Mouse (Mus musculus): Measurements from ENCODE around the gene Ssu2. TPM values are rescaled to one million over a fixed set of nuclear protein-coding genes. Genes with fewer than 3 reads are reported as not detected.
A peak's percentile ranks its signal among the peaks of the same experiment; 100 is the strongest.

Gene Ssu2
- polyA plus RNA-seq, 1 experiment from 2014 or later, result not detected

GRCm38 (mm10) chr6:112388385-112388784 lies 562 bp upstream of the Ssu2 start:
- no peak overlapping the region for H3K9ac ChIP-seq (replicated peaks; ENCODE audit: low read depth, low read length)
- H3K36me3 ChIP-seq (ENCODE audit: control insufficient read depth, insufficient read depth), result no peaks in the 10 kb centered on the region
- 85% methylated on average over 3 of the region's 3 CpGs for WGBS
- H3K4me2 ChIP-seq (ENCODE audit: low read length), result no peak overlapping the region
- no peak overlapping the region for H3K27ac ChIP-seq (ENCODE audit: low read length)
- no peaks in the 10 kb centered on the region for H3K9me3 ChIP-seq (ENCODE audit: control insufficient read depth, low read length)
- H3K27me3 ChIP-seq (replicated peaks; ENCODE audit: control insufficient read depth, insufficient read depth, low read length), result no peaks in the 10 kb centered on the region
- ATAC-seq, result no peak
- no peak overlapping the region for H3K4me3 ChIP-seq (replicated peaks; ENCODE audit: low read length)
- H3K4me1 ChIP-seq (replicated peaks; ENCODE audit: control insufficient read depth, insufficient read depth, low read length), result no peaks in the 10 kb centered on the region

DNA sequence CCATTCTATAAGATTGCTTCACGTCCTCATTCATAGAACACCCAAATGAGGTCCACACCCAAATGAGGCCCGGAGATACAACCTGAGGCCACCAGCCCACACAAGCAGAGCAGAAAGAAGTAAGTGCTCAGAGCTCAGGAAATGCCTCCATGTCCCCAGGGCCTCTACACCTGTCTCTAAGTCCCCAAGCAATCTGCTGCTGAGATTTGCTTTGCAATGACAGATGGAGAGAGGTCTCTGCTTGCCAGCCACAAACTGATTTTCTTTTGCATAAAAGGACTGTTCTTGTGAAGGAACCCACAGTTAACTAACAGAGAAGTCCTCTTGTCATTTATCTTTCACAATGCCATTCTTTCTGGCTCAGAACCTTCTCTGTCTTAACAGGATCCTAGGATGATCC lies 1.6 kb downstream of the Ssu2 start:
- no peak overlapping the region for H3K9ac ChIP-seq (replicated peaks; ENCODE audit: low read depth, low read length)
- H3K4me3 ChIP-seq (replicated peaks; ENCODE audit: low read length), result no peak overlapping the region
- no peak overlapping the region for H3K4me2 ChIP-seq (ENCODE audit: low read length)
- H3K27me3 ChIP-seq (replicated peaks; ENCODE audit: control insufficient read depth, insufficient read depth, low read length), result no peaks in the 10 kb centered on the region
- H3K36me3 ChIP-seq (ENCODE audit: control insufficient read depth, insufficient read depth), result no peaks in the 10 kb centered on the region
- WGBS, result 83% methylated on average over 2 of the region's 2 CpGs
- ATAC-seq, result no peak
- no peak overlapping the region for H3K27ac ChIP-seq (ENCODE audit: low read length)
- H3K4me1 ChIP-seq (replicated peaks; ENCODE audit: control insufficient read depth, insufficient read depth, low read length), result peaks cover 3% of the 10 kb centered on the region; the same call in 1 of the 2 replicates
- no peaks in the 10 kb centered on the region for H3K9me3 ChIP-seq (ENCODE audit: control insufficient read depth, low read length)

GRCm38 (mm10) chr6:112382990-112383685 lies 4.7 kb downstream of the Ssu2 start:
- no peaks in the 10 kb centered on the region for H3K27me3 ChIP-seq (replicated peaks; ENCODE audit: control insufficient read depth, insufficient read depth, low read length)
- no peak overlapping the region for H3K4me2 ChIP-seq (ENCODE audit: low read length)
- H3K36me3 ChIP-seq (ENCODE audit: control insufficient read depth, insufficient read depth), result no peaks in the 10 kb centered on the region
- no peak overlapping the region for H3K4me3 ChIP-seq (replicated peaks; ENCODE audit: low read length)
- H3K9ac ChIP-seq (replicated peaks; ENCODE audit: low read depth, low read length), result no peak overlapping the region
- H3K4me1 ChIP-seq (replicated peaks; ENCODE audit: control insufficient read depth, insufficient read depth, low read length), result peaks cover 3% of the 10 kb centered on the region; the same call in 1 of the 2 replicates
- peak; percentile 45; the same call in 1 of the 2 replicates for ATAC-seq
- no peaks in the 10 kb centered on the region for H3K9me3 ChIP-seq (ENCODE audit: control insufficient read depth, low read length)
- no peak overlapping the region for H3K27ac ChIP-seq (ENCODE audit: low read length)
- 67% methylated on average over 8 of the region's 8 CpGs for WGBS

DNA sequence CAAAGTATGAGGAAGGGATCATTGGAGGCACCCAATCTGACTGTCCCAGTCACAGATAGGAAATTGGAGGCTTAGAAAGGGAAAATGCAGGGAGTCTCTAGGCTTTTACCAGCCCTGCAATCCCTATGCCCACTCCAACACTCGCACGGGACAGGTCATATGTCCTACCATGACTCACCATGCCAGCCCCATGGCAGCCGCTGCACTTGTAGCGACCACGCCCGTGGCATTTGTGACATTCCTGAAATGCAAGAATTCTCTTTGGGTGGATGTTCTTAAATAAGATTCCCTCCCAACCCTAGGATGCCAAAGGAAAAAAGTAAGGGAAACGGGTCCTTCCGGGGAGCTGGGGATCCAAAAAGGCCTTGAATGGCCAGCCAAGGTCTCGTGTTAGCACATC lies 8.8 kb downstream of the Ssu2 start:
- H3K4me2 ChIP-seq (ENCODE audit: low read length), result no peak overlapping the region
- ATAC-seq, result no peak
- H3K27ac ChIP-seq (ENCODE audit: low read length), result no peak overlapping the region
- 89% methylated on average over 9 of the region's 9 CpGs for WGBS
- H3K9ac ChIP-seq (replicated peaks; ENCODE audit: low read depth, low read length), result no peak overlapping the region
- no peak overlapping the region for H3K4me3 ChIP-seq (replicated peaks; ENCODE audit: low read length)
- no peaks in the 10 kb centered on the region for H3K9me3 ChIP-seq (ENCODE audit: control insufficient read depth, low read length)
- no peaks in the 10 kb centered on the region for H3K36me3 ChIP-seq (ENCODE audit: control insufficient read depth, insufficient read depth)
- H3K4me1 ChIP-seq (replicated peaks; ENCODE audit: control insufficient read depth, insufficient read depth, low read length), result peaks cover 3% of the 10 kb centered on the region; the same call in 1 of the 2 replicates
- no peaks in the 10 kb centered on the region for H3K27me3 ChIP-seq (replicated peaks; ENCODE audit: control insufficient read depth, insufficient read depth, low read length)

DNA sequence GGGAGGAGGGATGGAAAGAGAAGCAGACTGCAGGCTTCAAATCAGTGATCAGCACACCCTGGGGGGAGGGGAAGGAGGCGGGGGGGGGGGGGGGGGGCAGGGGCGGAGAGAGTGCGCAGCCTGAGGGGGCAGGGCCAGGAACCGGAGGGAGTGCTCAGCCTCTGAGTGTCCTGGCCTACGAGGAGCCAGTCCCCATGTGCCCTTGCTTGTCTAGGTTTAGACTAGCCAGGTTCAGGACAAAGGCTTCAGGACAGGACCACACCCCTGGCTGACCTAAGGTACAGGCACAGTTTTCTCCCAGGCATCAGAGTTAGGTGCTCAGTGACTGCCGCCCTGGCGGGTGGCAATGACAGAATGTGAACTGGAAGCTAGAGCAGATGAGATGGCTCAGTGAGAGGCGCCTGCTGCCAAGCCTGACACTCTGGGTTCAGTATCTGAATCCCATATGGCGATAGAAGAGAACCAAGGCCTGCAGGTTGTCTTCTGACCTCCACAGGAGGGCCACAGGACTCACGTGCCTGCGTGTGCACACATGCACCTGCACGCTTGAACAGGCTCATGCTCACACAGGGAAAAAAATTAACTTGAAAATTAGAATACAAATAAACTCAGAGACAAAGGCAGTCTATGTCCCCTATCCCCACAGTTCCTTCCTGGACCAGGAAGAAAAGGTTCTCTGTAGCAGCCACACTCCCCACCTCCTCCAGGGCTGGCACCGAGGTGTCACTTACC lies 12.0 kb downstream of the Ssu2 start:
- no peak overlapping the region for H3K4me2 ChIP-seq (ENCODE audit: low read length)
- WGBS, result 70% methylated on average over 10 of the region's 13 CpGs
- H3K9ac ChIP-seq (replicated peaks; ENCODE audit: low read depth, low read length), result no peak overlapping the region
- H3K27me3 ChIP-seq (replicated peaks; ENCODE audit: control insufficient read depth, insufficient read depth, low read length), result no peaks in the 10 kb centered on the region
- H3K4me3 ChIP-seq (replicated peaks; ENCODE audit: low read length), result no peak overlapping the region
- no peak overlapping the region for H3K27ac ChIP-seq (ENCODE audit: low read length)
- H3K9me3 ChIP-seq (ENCODE audit: control insufficient read depth, low read length), result no peaks in the 10 kb centered on the region
- H3K36me3 ChIP-seq (ENCODE audit: control insufficient read depth, insufficient read depth), result no peaks in the 10 kb centered on the region
- H3K4me1 ChIP-seq (replicated peaks; ENCODE audit: control insufficient read depth, insufficient read depth, low read length), result no peaks in the 10 kb centered on the region
- no peak for ATAC-seq

DNA sequence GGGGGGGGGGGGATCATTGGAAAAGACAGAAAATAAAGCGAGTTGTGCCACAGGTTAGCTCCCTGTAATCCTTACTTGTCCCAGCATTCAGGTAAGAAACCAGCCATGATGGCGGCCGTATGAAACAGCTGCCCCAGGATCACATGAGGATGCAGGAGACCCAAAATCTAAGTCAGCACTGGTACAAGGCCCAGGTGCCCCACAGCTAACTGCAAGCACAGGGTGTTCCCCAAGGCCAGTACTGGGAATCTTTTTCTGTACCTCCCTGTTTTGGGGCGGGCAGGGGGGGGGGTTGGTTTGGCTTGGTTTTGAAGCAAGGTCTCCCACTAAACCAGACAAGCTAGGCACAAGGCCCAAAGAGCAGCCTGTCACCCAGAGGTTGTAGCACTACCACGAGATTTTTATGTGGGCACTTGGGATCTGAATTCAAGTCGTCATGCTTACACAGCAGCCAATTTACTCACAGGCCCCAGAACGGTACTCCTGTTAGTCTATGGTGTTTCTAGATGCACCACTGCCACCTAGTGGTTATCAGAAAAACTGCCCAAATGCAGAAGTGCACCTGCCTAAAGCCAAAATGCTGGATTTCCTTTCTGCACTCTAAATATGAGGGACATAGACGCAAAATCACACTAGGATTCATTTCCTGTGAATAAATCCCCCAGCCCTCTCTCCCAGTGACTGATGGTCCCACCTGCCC lies 13.8 kb downstream of the Ssu2 start:
- H3K27me3 ChIP-seq (replicated peaks; ENCODE audit: control insufficient read depth, insufficient read depth, low read length), result no peaks in the 10 kb centered on the region
- H3K4me1 ChIP-seq (replicated peaks; ENCODE audit: control insufficient read depth, insufficient read depth, low read length), result no peaks in the 10 kb centered on the region
- no peak overlapping the region for H3K27ac ChIP-seq (ENCODE audit: low read length)
- 42% methylated on average over 8 of the region's 8 CpGs for WGBS
- no peaks in the 10 kb centered on the region for H3K36me3 ChIP-seq (ENCODE audit: control insufficient read depth, insufficient read depth)
- H3K4me3 ChIP-seq (replicated peaks; ENCODE audit: low read length), result no peak overlapping the region
- no peak overlapping the region for H3K9ac ChIP-seq (replicated peaks; ENCODE audit: low read depth, low read length)
- peak; percentile 71 for ATAC-seq
- no peaks in the 10 kb centered on the region for H3K9me3 ChIP-seq (ENCODE audit: control insufficient read depth, low read length)
- H3K4me2 ChIP-seq (ENCODE audit: low read length), result no peak overlapping the region

DNA sequence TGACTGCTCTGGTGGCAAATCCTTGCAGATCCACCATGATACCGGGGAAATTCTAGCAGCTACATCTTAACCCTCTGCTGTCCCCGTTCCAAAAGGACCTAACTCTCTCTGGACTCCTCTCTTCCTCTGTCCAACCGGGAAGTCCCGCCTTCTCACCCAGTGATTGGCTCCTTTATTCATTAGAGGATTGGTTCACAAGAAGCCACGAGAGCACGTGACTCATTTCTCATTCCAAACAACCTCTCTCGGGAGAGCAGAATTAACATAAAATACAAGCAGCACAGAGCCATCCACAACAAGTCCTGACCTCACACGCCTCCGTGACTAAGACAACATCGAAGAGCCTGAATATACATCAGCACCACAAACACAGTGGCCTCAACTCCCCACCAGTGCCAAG lies 22.5 kb downstream of the Ssu2 start:
- Histone ChIP-seq H3K36me3 (ENCODE audit: control insufficient read depth, insufficient read depth) (no peaks in the 10 kb centered on the region), H3K4me3 (replicated peaks; ENCODE audit: low read length) (no peak overlapping the region), H3K4me2 (ENCODE audit: low read length) (no peak overlapping the region), H3K27ac (ENCODE audit: low read length) (no peak overlapping the region), H3K27me3 (replicated peaks; ENCODE audit: control insufficient read depth, insufficient read depth, low read length) (no peaks in the 10 kb centered on the region), H3K9me3 (ENCODE audit: control insufficient read depth, low read length) (no peaks in the 10 kb centered on the region), H3K9ac (replicated peaks; ENCODE audit: low read depth, low read length) (no peak overlapping the region), H3K4me1 (replicated peaks; ENCODE audit: control insufficient read depth, insufficient read depth, low read length) (no peaks in the 10 kb centered on the region)
- ATAC-seq, result no peak
- 86% methylated on average over 10 of the region's 10 CpGs for WGBS

DNA sequence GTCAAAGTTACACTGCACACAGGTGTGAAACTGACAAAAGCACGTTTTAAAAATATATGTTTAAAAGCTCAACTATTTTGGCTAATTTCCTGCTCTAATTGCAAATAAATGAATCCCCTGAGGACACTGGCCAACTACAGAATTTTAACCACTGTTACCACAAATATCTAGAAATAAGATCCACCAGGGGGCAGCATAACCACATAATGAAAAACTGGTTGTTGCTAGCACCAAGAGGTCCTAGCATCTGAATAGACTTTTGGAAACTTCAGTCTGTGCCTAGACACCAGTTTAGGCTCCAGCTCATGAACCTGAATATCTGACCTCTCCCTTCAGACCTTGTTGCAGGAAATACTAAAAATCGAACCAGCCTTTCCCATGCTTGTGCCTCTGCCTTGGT lies 23.2 kb downstream of the Ssu2 start:
- no peak for ATAC-seq
- Histone ChIP-seq H3K4me3 (replicated peaks; ENCODE audit: low read length) (no peak overlapping the region), H3K4me1 (replicated peaks; ENCODE audit: control insufficient read depth, insufficient read depth, low read length) (no peaks in the 10 kb centered on the region), H3K27ac (ENCODE audit: low read length) (no peak overlapping the region), H3K27me3 (replicated peaks; ENCODE audit: control insufficient read depth, insufficient read depth, low read length) (no peaks in the 10 kb centered on the region), H3K36me3 (ENCODE audit: control insufficient read depth, insufficient read depth) (no peaks in the 10 kb centered on the region), H3K4me2 (ENCODE audit: low read length) (no peak overlapping the region), H3K9me3 (ENCODE audit: control insufficient read depth, low read length) (no peaks in the 10 kb centered on the region), H3K9ac (replicated peaks; ENCODE audit: low read depth, low read length) (no peak overlapping the region)
- 44% methylated on average over 2 of the region's 2 CpGs for WGBS

DNA sequence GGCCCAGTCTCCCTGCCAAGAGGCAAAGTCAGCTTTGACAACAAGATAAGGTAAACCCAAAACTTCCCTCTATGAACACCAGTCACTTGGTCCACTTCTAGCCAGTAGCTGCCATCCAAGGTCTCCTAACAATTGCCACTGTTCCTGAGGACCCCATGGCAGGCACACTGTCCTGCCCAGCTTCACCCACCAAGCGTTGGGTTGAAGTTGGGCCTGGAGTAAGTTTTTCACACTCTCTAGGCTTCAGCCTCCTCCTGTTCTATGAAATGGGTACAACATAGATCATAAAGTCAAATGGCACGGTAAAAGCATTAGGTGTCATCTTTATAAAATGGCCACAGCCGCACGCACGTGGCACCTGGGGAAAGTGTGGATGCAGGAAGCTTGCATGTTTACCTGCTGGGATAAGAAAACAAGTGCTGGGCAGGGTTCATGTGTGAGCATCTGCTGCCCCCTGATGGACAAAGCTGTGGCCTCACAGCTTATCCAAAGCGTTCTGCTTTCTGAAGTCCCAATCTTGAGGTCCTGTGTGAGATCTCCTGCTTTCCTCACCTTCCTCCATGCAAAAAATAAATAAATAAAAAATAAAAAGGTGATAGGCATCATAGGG lies 25.4 kb downstream of the Ssu2 start:
- 42% methylated on average over 6 of the region's 6 CpGs for WGBS
- H3K27me3 ChIP-seq (replicated peaks; ENCODE audit: control insufficient read depth, insufficient read depth, low read length), result no peaks in the 10 kb centered on the region

More for the DNA sequence above, 25.4 kb downstream of the Ssu2 start:
- H3K36me3 ChIP-seq (ENCODE audit: control insufficient read depth, insufficient read depth), result no peaks in the 10 kb centered on the region
- no peaks in the 10 kb centered on the region for H3K9me3 ChIP-seq (ENCODE audit: control insufficient read depth, low read length)
- H3K4me3 ChIP-seq (replicated peaks; ENCODE audit: low read length), result no peak overlapping the region
- peak; percentile 77 for ATAC-seq
- H3K4me1 ChIP-seq (replicated peaks; ENCODE audit: control insufficient read depth, insufficient read depth, low read length), result no peaks in the 10 kb centered on the region
- no peak overlapping the region for H3K4me2 ChIP-seq (ENCODE audit: low read length)
- H3K9ac ChIP-seq (replicated peaks; ENCODE audit: low read depth, low read length), result no peak overlapping the region
- no peak overlapping the region for H3K27ac ChIP-seq (ENCODE audit: low read length)

Measured in forebrain, embryonic 16.5 days (tissue).